Mouse (Mus musculus) T-helper 1 cell (primary cell): ENCODE measurements around the gene Cyp4f18.
"Not testable (repeated sequence)": the region's sequence is repeated elsewhere in the genome, so short reads cannot be mapped to it uniquely, and the experiment has no call there.

ENCODE experiments used
- in situ Hi-C: fragments of 300-600 bp; cut with MboI, MseI; formaldehyde crosslinking; loops from one replicate; pipeline ENCODE4 v1.15.1; 2025; ENCODE audit warnings: high pct_unique_total_duplicates

Cyp4f18 gene

DNA sequence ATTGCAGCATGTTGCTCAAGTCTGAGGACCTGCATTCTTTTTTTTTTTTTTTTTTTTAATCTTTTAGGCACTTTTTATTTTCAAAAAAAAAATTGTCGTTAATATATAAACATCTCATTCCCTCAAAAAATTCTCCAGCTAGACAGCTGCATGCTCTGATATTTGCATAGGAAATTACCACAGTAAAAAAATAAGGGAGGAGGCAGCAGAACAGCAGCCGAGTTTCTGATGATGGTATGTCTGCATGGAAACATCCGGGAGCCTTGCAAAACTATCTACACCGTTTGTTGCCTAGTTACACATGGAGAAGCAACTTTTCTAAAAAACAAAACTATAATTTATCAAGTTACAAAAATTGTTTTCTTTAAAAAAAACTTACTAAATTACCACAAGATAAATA lies 28.0 kb downstream of the Cyp4f18 start:
- in situ Hi-C loops, result loop anchor here (10.0 kb wide), 2 partner anchors 787 to 847 kb away; no protein-coding TSS in a partner anchor

DNA sequence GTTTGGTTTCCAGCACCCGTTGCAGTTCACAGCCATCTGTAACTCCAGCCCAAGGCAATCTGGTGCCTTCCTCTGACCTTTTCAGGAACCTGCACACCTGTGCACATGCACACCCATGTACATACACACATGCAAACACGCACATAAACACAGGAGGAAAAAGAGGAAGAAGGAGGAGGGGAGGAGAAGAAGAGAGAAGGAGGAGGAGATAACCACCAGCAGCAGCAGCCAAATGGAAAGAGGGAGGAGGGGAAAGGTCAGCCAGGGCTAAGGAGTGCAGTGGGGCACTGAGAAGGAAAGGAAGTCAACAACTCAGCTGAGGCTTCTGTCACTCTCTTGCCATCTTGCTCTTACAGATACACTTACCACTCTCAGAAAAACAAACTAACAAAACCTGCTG lies 28.4 kb downstream of the Cyp4f18 start:
- in situ Hi-C loops, result loop anchor here (10.0 kb wide), 2 partner anchors 786 to 846 kb away; no protein-coding TSS in a partner anchor

DNA sequence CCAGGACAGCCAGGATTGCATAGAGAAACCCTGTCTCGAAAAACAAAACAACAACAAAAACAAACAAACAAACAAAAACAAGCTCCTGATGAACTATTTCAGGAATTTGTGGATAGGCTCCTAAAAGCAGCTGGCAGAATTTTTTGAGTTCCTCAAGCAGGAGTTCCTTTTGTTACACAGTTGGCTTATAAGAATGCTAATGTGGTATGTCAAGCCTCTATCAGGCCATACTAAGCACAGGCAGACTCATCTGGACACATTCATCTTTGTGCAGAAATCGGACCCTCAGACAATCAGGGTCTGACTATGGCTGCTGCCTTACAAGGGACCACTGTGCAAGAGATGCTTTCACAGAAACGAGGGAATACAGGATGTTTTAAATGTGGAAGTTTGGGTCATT lies 35.2 kb downstream of the Cyp4f18 start:
- in situ Hi-C loops, result no loop called here

DNA sequence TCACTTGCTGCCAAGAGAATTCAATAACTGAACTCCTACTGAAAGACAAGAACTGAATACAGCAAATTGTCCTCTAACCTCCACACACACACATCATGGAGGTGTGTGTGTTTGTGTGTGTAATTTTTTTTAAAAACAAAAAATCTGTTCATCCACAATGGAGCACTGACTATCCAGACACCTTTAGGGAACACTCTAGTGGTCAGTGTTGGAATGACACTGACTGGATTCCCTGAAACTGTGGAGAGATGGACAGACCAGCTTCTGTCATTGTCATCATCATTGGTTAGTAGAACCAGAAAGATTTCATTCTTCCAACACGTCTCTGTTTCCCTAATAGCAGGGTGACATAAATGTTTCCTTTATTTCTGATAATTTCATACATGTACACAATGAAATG lies 37.5 kb downstream of the Cyp4f18 start:
- in situ Hi-C loops, result no loop called here

- in situ Hi-C loops, result no loop called here
Observed at GRCm38 (mm10) chr8:71968636-71969035, 40.8 kb downstream of the Cyp4f18 start.

DNA sequence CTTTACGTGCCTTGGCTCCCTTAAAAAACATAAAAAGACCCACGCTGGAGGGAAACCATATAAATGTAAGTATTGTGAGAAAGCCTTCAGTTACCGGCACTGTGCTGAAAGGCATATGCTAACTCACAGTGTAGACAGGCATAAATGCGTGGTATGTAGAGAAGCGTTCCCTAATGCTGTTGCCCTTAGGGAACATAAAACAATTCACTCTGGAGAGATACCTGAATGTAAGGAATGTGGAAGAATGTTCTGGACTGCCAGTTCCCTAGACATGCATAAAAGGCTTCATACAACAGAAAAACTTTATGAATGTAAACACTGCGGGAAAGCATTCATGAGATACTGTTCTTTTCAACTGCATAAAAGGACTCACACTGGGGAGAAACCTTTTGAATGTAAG lies 41.3 kb downstream of the Cyp4f18 start:
- in situ Hi-C loops, result no loop called here

DNA sequence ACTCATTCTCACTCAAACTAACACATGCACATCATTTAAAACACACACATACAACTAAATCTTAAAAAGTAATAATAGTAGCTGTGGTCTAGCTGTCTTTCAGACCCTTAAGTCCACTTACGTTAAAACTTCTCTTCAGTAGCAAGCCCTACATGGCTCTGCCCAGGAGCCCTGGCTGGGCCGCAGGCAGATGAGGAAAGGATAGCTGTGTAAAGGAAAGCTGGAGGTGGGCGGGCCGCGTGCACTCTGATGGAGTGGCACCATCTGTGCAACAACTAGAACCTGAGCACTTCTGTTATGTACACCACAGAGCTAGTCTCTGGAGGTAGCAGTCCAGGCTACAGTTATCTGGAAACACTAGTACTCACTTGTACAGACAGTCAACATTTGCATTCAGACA lies 42.2 kb downstream of the Cyp4f18 start:
- in situ Hi-C loops, result no loop called here

GRCm38 (mm10) chr8:71966411-71966810 lies 43.0 kb downstream of the Cyp4f18 start:
- in situ Hi-C loops, result no loop called here

- in situ Hi-C loops, result no loop called here
Observed at GRCm38 (mm10) chr8:71965166-71965565, 44.3 kb downstream of the Cyp4f18 start.

- in situ Hi-C loops, result no loop called here
Observed at GRCm38 (mm10) chr8:71964051-71964450, 45.4 kb downstream of the Cyp4f18 start.

DNA sequence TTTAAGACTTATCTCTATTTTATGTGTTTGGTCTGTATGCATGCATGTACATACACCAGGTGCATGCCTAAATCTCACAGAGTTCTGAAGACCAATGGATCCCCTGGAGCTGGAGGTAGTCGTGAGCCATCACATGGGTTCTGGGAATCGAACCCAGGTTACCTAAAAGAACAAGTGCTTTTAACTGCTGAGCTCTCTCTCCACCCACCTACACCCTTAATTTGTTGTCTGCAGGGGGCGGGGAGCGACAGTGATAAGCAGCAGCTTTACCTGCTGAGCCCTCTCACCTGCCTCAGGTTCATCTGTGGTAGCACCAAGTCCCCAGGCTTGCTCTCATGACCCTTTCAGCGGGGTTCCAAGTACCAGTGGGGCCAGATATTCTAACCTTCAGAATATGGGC lies 47.6 kb downstream of the Cyp4f18 start:
- in situ Hi-C loops, result no loop called here

GRCm38 (mm10) chr8:71960483-71960882 lies 48.9 kb downstream of the Cyp4f18 start:
- in situ Hi-C loops, result no loop called here

GRCm38 (mm10) chr8:71954666-71955065 lies 54.8 kb downstream of the Cyp4f18 start:
- in situ Hi-C loops, result no loop called here

DNA sequence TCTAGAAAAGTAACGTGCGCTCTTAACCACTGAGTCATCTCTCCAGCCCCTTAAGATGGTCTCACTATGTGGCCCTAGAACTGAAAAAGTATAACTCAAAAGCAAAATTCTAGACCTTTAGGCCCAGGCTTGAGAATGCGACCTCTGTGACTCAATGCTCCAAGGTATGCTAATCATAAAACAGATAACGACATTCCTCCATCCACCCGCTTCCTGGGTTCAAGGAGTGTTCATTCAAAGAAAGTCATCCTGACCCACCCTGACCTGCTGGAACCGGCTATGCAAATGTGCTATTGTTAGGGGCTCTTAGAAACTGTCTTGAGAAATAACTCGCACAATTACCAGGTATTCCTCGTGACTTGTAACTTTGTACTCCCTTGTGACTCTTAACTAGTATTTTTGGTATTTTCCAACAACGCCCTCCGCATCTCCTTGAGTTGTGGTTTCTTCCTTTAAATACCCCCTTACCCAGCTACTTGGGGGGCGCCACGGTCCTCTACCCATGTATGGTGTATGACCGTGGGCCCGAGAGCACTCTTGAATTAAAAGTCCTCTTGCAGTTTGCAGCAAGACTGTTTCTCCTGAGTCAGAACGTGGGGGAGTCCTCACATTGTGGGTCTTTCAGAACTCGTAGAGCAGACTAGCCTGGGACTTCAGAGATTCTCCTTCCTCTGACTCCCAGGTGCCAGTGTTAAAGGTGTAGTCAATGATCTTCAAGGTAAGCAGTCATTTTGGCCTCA lies 56.3 kb downstream of the Cyp4f18 start:
- in situ Hi-C loops, result not testable (repeated sequence)

DNA sequence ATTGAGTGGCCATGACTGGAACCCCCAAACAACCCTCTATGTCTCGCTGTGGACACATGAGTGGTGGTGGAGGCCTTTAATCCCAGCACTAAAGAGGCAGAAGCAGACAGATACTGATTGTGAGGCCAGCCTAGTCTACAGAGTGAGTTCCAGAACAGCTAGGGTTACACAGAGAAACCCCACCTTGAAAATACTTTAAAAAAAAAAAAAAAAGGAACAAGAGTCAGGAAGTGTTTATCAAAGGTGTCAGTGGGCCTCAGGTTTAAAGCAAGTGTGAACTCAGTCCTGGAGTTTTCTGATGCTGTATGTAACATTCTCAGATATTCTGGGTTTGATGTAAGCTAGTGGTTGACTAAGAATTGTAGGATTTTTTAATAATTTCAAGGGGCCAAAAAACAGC lies 56.9 kb downstream of the Cyp4f18 start:
- in situ Hi-C loops, result no loop called here

DNA sequence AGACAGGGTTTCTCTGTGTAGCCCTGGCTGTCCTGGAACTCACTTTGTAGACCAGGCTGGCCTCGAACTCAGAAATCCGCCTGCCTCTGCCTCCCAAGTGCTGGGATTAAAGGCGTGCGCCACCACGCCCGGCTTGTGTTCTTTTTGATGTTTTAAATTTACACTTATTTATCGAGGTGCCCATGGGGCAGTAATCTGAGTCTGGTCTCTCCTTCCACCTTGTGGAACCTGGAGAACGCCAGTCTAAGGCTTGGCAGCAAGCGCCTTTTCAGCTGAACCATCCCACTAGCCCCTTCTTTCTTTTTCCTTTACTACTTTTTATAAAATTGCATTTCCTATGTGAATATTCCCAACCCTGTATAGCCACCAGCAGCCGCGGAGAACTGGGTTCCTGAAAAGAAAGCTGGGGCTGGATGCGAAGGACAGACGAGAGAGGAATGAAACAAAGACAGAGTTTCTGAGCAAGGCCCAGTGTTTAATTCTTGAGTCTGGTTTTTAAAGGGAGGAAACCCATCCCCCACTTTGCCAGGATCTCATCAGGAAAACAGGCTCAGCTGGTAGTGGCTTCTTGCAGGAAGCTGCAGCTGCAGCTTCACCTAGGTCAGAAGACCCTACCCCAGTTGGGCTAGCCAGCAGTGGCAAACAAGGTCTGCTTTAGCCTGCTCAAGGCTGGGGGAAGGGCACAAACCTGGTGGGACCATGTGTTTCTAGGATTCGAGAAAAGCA lies 57.8 kb downstream of the Cyp4f18 start:
- in situ Hi-C loops, result no loop called here

- in situ Hi-C loops, result no loop called here
Observed at GRCm38 (mm10) chr8:71950482-71951221, 58.8 kb downstream of the Cyp4f18 start, which contains the start of gene Zfp961. Zfp961 (plus strand) TSS chr8:71951038.

GRCm38 (mm10) chr8:71948624-71949023 lies 60.8 kb downstream of the Cyp4f18 start:
- in situ Hi-C loops, result no loop called here

DNA sequence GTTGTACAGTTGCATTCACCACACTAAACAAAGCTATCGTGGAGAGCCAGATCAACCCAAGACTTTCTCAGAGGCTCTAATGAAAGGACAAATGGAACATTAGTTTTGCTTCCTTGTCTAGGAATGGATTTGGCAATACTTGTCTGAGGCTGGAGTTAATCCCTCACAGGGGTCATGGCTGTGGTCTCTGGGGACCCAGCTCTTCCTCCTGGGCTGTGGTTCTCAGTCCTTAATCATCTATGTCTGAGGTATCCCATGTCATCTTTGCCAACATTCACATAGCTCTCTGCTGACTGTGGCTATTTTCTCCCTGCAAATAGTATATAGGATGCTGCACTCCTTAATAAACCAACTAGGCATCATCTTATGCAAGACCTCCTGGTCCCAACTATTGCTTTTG lies 67.7 kb downstream of the Cyp4f18 start:
- in situ Hi-C loops, result no loop called here

DNA sequence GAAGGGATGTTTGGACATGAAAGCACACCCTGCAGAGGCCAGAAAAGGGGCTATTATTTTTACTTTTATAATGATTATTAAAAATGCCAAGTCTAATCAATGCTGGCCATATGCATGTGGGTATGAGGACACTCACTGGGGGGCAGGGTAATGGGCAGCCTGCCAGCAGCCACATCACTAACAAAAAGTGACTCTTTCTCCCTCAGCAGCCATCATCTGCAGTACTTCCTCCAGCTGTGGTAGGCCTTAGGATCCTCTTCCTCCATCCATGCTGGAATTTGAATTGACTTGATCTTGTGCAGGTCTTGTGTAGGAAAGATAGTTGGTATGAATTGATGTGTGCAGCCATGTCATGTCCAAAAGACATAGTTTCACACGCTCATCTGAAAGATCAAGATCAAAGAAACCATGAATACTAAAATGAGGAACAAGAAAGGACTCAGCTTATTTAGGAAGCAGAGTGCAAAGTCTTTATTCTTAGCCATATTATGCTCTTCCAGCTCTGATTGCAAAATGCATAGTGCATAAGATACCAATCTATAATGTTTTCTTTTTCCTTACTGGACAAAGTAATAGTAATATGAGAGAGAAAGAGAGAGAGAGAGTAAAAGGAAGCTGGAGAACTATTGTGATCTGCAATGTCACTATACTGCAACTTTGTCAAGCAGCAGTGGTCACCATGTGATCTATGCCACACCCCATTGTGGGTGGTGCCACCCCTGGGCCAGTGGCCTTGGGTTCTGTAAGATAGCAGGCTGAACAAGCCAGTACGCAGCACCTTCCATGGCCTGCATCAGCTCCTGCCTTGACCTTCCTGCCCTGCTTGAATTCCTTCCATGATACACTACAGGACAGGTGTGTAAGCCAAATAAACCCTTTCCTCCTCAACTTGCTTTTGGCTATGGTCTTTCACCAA lies 68.9 kb downstream of the Cyp4f18 start:
- in situ Hi-C loops, result no loop called here
